Mouse (Mus musculus) megakaryocyte, adult 5-6 weeks (primary cell): ENCODE measurements around the gene Zbp1. TPM values are rescaled to one million over a fixed set of nuclear protein-coding genes. Genes with fewer than 3 reads are reported as not detected.

Source experiments
- ATAC-seq: 2 replicates; pipeline ENCODE4 v1.8.0; 2016; ENCODE audit warnings: mild to moderate bottlenecking, inconsistent platforms; ENCODE audit not compliant: poor library complexity, severe bottlenecking
- total RNA-seq, 2 experiments: library from RNA; stranded (forward) in 1 of 2; stranded (reverse) in 1 of 2; fragments of 153-499, 151-499 nt in 1 of 2; fragments of 221-1000, 200-1000 nt in 1 of 2; gene quantifications; 2 replicates each; pipeline versions ENCODE4 v1.2.3 to v1.2.4; 2015 to 2017

The Zbp1 gene
- total RNA-seq, 2 experiments from 2014 or later, result 35.6 to 54.6 TPM

- no peak for ATAC-seq
These were observed 912 bp downstream of the Zbp1 start for GRCm38 (mm10) chr2:173217763-173218258.

- no peak for ATAC-seq
These were observed 1.5 kb downstream of the Zbp1 start for GRCm38 (mm10) chr2:173217246-173217645.

GRCm38 (mm10) chr2:173216840-173217239, 1.9 kb downstream of the Zbp1 start:
- ATAC-seq, result no peak

- no peak for ATAC-seq
These were observed 6.5 kb downstream of the Zbp1 start for GRCm38 (mm10) chr2:173212227-173212626.

- no peak for ATAC-seq
These were observed 9.5 kb downstream of the Zbp1 start for GRCm38 (mm10) chr2:173209091-173209815.

- no peak for ATAC-seq
These were observed 11.7 kb downstream of the Zbp1 start for GRCm38 (mm10) chr2:173207051-173207450.

- ATAC-seq, result no peak
These were observed 13.1 kb downstream of the Zbp1 start for GRCm38 (mm10) chr2:173205563-173206099.

- ATAC-seq, result no peak
These were observed 14.1 kb downstream of the Zbp1 start for GRCm38 (mm10) chr2:173204671-173205070.

GRCm38 (mm10) chr2:173203726-173204125, 15.0 kb downstream of the Zbp1 start:
- no peak for ATAC-seq

GRCm38 (mm10) chr2:173202924-173203689, 15.6 kb downstream of the Zbp1 start:
- no peak for ATAC-seq

GRCm38 (mm10) chr2:173194796-173195195, 23.9 kb downstream of the Zbp1 start:
- ATAC-seq, result no peak

GRCm38 (mm10) chr2:173187182-173187855, 31.4 kb downstream of the Zbp1 start:
- ATAC-seq, result no peak

GRCm38 (mm10) chr2:173186047-173186943, 32.4 kb downstream of the Zbp1 start:
- peak; percentile 92 for ATAC-seq

- ATAC-seq, result no peak
These were observed 33.4 kb downstream of the Zbp1 start for GRCm38 (mm10) chr2:173185282-173185681.

- ATAC-seq, result no peak
These were observed 34.1 kb downstream of the Zbp1 start for GRCm38 (mm10) chr2:173184475-173185080.

- ATAC-seq, result peak; percentile 56
These were observed 34.8 kb downstream of the Zbp1 start for GRCm38 (mm10) chr2:173183836-173184460.

- ATAC-seq, result no peak
These were observed 35.4 kb downstream of the Zbp1 start for GRCm38 (mm10) chr2:173183311-173183710.

GRCm38 (mm10) chr2:173182796-173183195, 35.9 kb downstream of the Zbp1 start:
- ATAC-seq, result no peak

- ATAC-seq, result no peak
These were observed 36.8 kb downstream of the Zbp1 start for GRCm38 (mm10) chr2:173181901-173182300.
